Mouse (Mus musculus): Measurements from ENCODE around the gene Ak1. TPM values are rescaled to one million over a fixed set of nuclear protein-coding genes. Genes with fewer than 3 reads are reported as not detected.

Gene Ak1
- total and polyA plus RNA-seq, 2 experiments from 2014 or later = 114 to 119 TPM

- WGBS = 72% methylated on average over 20 of the region's 20 CpGs
- H3K9me3 ChIP-seq (ENCODE audit: low read length) = no peaks in the 10 kb centered on the region
- no peak overlapping the region for H3K4me2 ChIP-seq (ENCODE audit: low read depth)
- ATAC-seq (no peak), DNase-seq (no peak)
- H3K9ac ChIP-seq = no peak overlapping the region
- no peaks in the 10 kb centered on the region for H3K27me3 ChIP-seq (ENCODE audit: insufficient read depth, low read length)
- H3K36me3 ChIP-seq (ENCODE audit: insufficient read depth) = no peaks in the 10 kb centered on the region
- H3K27ac ChIP-seq (ENCODE audit: low read depth, low read length) = no peak overlapping the region
- H3K4me3 ChIP-seq (ENCODE audit: low read depth, low read length) = no peak overlapping the region
- H3K4me1 ChIP-seq (ENCODE audit: insufficient read depth) = peaks cover 27% of the 10 kb centered on the region
- TF ChIP-seq CTCF (IDR thresholded peaks at IDR 0.05; ENCODE audit: low read depth) = 0 out of 2 replicates have a peak, but pooled peaks have one; percentile 7
Observed at GRCm38 (mm10) chr2:32627266-32628043, 5.9 kb downstream of the Ak1 start.

GRCm38 (mm10) chr2:32628044-32628550 is 6.5 kb downstream of the Ak1 start:
- Histone ChIP-seq H3K4me2 (ENCODE audit: low read depth) (peak overlapping the region; percentile 35), H3K4me3 (ENCODE audit: low read depth, low read length) (no peak overlapping the region), H3K9ac (no peak overlapping the region; the same call in 1 of the 2 replicates), H3K9me3 (ENCODE audit: low read length) (no peaks in the 10 kb centered on the region), H3K27me3 (ENCODE audit: insufficient read depth, low read length) (no peaks in the 10 kb centered on the region), H3K36me3 (ENCODE audit: insufficient read depth) (no peaks in the 10 kb centered on the region), H3K27ac (ENCODE audit: low read depth, low read length) (no peak overlapping the region), H3K4me1 (ENCODE audit: insufficient read depth) (peaks cover 27% of the 10 kb centered on the region)
- ATAC-seq (no peak), DNase-seq (no peak)
- 71% methylated on average over 4 of the region's 4 CpGs for WGBS
- no peak for TF ChIP-seq CTCF (IDR thresholded peaks at IDR 0.05; ENCODE audit: low read depth)

- H3K9ac ChIP-seq = peak overlapping the region; percentile 35
- peaks cover 27% of the 10 kb centered on the region for H3K4me1 ChIP-seq (ENCODE audit: insufficient read depth)
- peak; percentile 44 for ATAC-seq
- no peak for TF ChIP-seq CTCF (IDR thresholded peaks at IDR 0.05; ENCODE audit: low read depth)
- no peaks in the 10 kb centered on the region for H3K36me3 ChIP-seq (ENCODE audit: insufficient read depth)
- H3K4me3 ChIP-seq (ENCODE audit: low read depth, low read length) = no peak overlapping the region
- H3K4me2 ChIP-seq (ENCODE audit: low read depth) = peak overlapping the region; percentile 35
- no peaks in the 10 kb centered on the region for H3K27me3 ChIP-seq (ENCODE audit: insufficient read depth, low read length)
- DNase-seq = peak; percentile 73
- peak overlapping the region; percentile 45; the same call in 1 of the 2 replicates for H3K27ac ChIP-seq (ENCODE audit: low read depth, low read length)
- WGBS = 23% methylated on average over 5 of the region's 5 CpGs
- H3K9me3 ChIP-seq (ENCODE audit: low read length) = no peaks in the 10 kb centered on the region
Observed at GRCm38 (mm10) chr2:32628729-32629128, 7.2 kb downstream of the Ak1 start.

DNA sequence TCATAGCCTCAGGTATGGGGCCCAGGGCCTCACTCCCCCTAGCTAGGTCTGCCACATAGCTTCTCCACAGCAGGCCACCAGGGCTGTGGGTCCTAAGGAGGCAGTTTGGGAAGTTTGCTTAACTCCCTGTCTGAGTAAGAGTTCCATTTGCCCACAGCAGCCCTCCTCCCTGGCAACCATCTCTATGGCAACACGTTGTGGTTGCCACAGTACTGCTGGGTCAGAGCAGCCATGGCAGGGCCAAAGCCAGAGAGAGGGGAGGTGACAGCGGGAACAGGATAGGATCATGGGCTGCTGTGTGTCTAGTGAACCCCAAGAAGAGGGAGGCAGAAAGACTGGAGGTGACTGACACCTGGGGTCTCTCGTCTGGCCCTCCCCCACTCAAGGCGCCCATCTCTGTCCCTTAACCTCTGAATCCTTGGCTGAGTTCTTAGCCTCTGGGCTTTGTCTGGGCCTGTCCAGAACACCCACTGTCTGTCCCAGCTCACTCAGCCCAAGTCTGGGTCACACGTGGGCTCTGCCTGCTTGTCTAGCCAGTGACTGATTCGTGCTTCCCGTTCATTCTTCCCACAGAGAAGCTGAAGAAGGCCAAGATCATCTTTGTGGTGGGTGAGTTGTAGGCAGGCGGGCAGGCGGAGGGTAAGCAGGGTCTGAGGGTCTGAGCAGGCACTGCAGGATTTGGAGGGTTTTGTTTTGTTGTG is 7.9 kb downstream of the Ak1 start:
- 0 out of 2 replicates have a peak overlapping the region, but pooled peaks have one; percentile 45 for H3K27ac ChIP-seq (ENCODE audit: low read depth, low read length)
- no peak overlapping the region for H3K4me3 ChIP-seq (ENCODE audit: low read depth, low read length)
- no peaks in the 10 kb centered on the region for H3K9me3 ChIP-seq (ENCODE audit: low read length)
- peaks cover 27% of the 10 kb centered on the region for H3K4me1 ChIP-seq (ENCODE audit: insufficient read depth)
- H3K9ac ChIP-seq = no peak overlapping the region
- H3K36me3 ChIP-seq (ENCODE audit: insufficient read depth) = peaks cover 3% of the 10 kb centered on the region
- WGBS = 36% methylated on average over 9 of the region's 9 CpGs
- H3K4me2 ChIP-seq (ENCODE audit: low read depth) = peak overlapping the region; percentile 35
- ATAC-seq (peak; percentile 59), DNase-seq (peak; percentile 70)
- no peak for TF ChIP-seq CTCF (IDR thresholded peaks at IDR 0.05; ENCODE audit: low read depth)
- no peaks in the 10 kb centered on the region for H3K27me3 ChIP-seq (ENCODE audit: insufficient read depth, low read length)

DNA sequence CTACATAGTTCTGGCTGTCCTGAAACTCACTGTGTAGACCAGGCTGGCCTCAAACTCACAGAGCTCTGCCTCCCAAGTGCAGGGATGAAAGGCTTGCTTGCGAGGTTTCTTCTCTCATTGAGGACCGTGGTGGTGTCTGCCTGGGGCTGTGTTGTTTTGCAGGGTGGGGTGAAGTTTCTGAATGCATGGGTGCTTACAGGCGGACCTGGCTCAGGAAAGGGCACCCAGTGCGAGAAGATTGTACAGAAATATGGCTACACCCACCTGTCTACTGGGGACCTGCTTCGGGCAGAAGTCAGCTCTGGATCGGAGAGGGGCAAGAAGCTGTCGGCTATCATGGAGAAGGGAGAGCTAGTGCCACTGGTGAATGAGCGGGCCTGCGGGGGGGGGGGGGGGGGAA is 8.5 kb downstream of the Ak1 start:
- Histone ChIP-seq H3K9ac (no peak overlapping the region), H3K4me3 (ENCODE audit: low read depth, low read length) (no peak overlapping the region), H3K4me1 (ENCODE audit: insufficient read depth) (peaks cover 24% of the 10 kb centered on the region), H3K27me3 (ENCODE audit: insufficient read depth, low read length) (no peaks in the 10 kb centered on the region), H3K36me3 (ENCODE audit: insufficient read depth) (peaks cover 7% of the 10 kb centered on the region), H3K4me2 (ENCODE audit: low read depth) (no peak overlapping the region), H3K27ac (ENCODE audit: low read depth, low read length) (no peak overlapping the region), H3K9me3 (ENCODE audit: low read length) (no peaks in the 10 kb centered on the region)
- TF ChIP-seq CTCF (IDR thresholded peaks at IDR 0.05; ENCODE audit: low read depth) = no peak
- DNase-seq (no peak), ATAC-seq (no peak)
- 77% methylated on average over 8 of the region's 9 CpGs for WGBS

- no peak for TF ChIP-seq CTCF (IDR thresholded peaks at IDR 0.05; ENCODE audit: low read depth)
- ATAC-seq (no peak), DNase-seq (no peak)
- Histone ChIP-seq H3K9ac (no peak overlapping the region), H3K4me3 (ENCODE audit: low read depth, low read length) (no peak overlapping the region), H3K4me1 (ENCODE audit: insufficient read depth) (peaks cover 16% of the 10 kb centered on the region), H3K36me3 (ENCODE audit: insufficient read depth) (peaks cover 7% of the 10 kb centered on the region), H3K27ac (ENCODE audit: low read depth, low read length) (no peak overlapping the region), H3K4me2 (ENCODE audit: low read depth) (no peak overlapping the region), H3K9me3 (ENCODE audit: low read length) (no peaks in the 10 kb centered on the region), H3K27me3 (ENCODE audit: insufficient read depth, low read length) (no peaks in the 10 kb centered on the region)
- 88% methylated on average over 10 of the region's 10 CpGs for WGBS
Observed at GRCm38 (mm10) chr2:32631046-32631445, 9.5 kb downstream of the Ak1 start.
